Mouse (Mus musculus): Measurements from ENCODE around the gene Nkiras1. TPM values are rescaled to one million over a fixed set of nuclear protein-coding genes. Genes with fewer than 3 reads are reported as not detected.

Gene Nkiras1
- polyA plus RNA-seq, 1 experiment from 2014 or later: 50.8 TPM

DNA sequence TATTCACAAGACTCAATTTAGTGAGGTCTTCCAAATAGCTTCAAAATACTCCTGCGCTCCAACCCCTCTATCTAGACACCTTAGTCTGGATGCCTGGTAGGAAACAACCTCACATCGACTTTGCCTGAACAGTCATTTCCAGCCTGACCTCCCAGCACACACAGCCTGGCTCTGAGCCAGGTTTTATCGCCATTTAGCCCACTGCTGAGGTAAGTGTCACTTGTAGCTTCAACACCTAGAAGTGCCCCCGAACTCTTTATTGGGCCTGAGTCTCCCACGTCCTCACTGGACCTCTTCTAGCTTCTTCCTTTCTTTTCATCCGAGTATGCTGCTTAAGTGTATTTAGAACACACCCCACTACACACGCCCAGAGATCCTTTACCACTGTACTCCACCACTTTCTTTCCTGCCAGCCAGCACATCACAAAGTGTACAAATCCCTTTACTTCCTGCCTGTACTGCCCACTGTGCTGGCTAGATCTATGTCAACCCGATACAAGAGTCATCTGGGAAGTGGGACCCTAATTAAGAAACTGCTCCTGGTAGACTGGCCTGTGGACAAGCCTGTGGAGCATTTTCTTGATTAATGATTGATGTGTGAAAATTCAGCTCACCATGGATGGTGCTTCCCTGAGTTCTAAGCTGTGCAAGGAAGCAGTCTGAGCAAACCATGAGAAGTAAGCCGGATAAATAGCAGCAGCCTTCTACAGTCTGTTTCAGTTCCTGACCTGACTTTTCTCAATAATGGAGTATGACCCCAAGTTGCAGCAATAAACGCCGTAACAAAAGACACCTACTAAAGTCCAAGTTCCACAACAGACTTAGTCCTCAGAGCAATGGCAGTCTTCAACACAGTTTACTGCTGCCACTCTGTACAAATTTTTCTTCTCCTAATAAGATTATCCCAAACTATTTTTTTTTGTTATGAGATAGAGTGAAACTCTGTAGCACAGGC lies 46.8 kb downstream of the Nkiras1 start:
- Histone ChIP-seq H3K4me1 (replicated peaks; ENCODE audit: control insufficient read depth, insufficient read depth, low read length) (no peaks in the 10 kb centered on the region), H3K36me3 (replicated peaks; ENCODE audit: control insufficient read depth, insufficient read depth) (no peaks in the 10 kb centered on the region; the same call in 1 of the 2 replicates), H3K4me3 (replicated peaks; ENCODE audit: low read length) (no peak overlapping the region), H3K9ac (no peak overlapping the region), H3K27me3 (ENCODE audit: control insufficient read depth, insufficient read depth, low read length) (no peaks in the 10 kb centered on the region), H3K4me2 (replicated peaks) (no peak overlapping the region), H3K9me3 (ENCODE audit: control insufficient read depth, low read length) (no peaks in the 10 kb centered on the region), H3K27ac (no peak overlapping the region)
- 81% methylated on average over 11 of the region's 11 CpGs for WGBS
- no peak for DNase-seq (ENCODE audit: low spot score)
- ATAC-seq (ENCODE audit: low FRiP score): no peak

DNA sequence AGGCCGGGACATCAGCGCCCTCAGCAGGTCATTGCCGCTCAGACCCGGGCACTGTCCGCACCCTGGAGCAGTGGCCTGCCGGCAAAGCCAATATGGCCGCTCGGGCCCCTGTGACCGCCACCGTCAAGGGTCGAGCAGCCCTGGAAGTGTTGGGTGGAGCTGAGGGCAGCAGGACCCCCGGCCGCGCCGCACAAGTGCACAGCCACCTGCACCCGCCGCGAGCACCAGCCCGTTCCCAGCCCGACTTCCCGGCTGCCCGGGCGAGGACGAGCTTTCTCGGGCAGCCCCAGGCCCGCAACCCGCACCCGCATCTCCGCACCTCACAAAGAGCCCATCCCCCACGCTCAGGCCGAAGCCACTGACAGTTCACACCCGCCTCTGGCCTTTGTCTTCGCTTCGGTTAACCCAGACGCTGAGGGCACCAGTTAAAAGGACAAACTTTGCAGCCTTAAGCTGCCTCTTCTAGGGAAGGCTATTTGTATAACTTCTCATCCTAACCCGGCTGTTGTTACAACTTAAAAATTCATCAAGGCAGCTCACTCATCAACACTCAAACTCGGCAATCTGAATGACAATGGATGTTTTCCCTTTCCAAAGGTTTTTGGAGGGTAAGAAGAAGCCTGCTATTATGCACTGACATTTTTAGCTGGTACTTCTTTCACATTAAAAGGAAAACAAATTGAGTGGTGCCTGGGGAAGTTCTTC lies 56.2 kb downstream of the Nkiras1 start:
- ATAC-seq (ENCODE audit: low FRiP score) (peak; percentile 15; the same call in 1 of the 2 replicates), DNase-seq (ENCODE audit: low spot score) (no peak)
- Histone ChIP-seq H3K27me3 (ENCODE audit: control insufficient read depth, insufficient read depth, low read length) (no peaks in the 10 kb centered on the region), H3K36me3 (replicated peaks; ENCODE audit: control insufficient read depth, insufficient read depth) (no peaks in the 10 kb centered on the region; the same call in 1 of the 2 replicates), H3K4me1 (replicated peaks; ENCODE audit: control insufficient read depth, insufficient read depth, low read length) (peaks cover 37% of the 10 kb centered on the region), H3K27ac (peak overlapping the region; percentile 20; the same call in 1 of the 2 replicates), H3K4me2 (replicated peaks) (peak overlapping the region; percentile 78), H3K9ac (peak overlapping the region; percentile 67), H3K4me3 (replicated peaks; ENCODE audit: low read length) (peak overlapping the region; percentile 44), H3K9me3 (ENCODE audit: control insufficient read depth, low read length) (no peaks in the 10 kb centered on the region)
- WGBS: 2% methylated on average over 34 of the region's 37 CpGs

DNA sequence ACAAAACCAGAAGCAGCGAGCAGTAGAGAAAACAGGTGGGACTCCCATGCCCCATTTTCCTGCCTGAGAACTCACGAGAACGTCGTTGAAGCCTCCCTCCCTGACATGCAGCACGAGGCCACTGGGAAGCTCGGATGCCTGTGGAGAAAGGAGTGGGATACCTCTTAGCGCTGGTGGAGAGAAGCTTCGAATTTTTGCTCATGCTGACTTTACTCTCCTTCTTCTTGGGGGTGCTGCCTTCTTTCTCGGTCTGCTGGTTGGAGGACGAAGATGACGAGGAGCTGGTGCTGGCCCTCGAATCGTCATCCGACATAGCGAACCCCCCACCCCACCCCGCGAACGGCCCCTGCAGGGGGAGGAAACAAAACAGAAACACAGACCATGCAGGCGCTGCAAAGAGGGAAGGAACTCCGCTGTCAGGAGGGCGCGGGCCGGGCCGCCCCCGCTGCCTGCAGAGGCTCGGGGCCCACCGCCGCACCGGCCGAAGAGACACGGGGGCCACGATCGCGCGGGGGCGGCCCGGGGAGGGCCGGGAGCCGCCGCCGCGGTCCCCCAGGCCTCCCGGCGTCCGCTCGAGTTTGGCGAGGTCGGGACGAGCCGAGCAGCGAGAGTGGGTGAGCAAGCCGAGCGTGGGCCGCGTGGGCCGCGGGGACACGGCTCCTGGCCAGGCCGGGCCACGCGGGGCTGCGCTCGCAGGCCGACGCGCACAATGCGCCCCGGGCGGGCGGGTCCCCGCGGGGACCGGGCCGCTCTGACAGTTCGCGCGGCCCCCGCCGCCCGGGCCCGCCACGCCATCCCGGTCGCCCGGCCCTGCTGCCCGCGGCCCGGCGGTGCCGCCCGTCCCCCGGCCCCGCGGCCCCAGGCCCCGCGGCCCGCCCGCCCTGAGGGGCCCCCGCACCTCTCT lies 60.1 kb downstream of the Nkiras1 start:
- H3K4me3 ChIP-seq (replicated peaks; ENCODE audit: low read length): peak overlapping the region; percentile 90
- peak overlapping the region; percentile 88 for H3K27ac ChIP-seq
- peak overlapping the region; percentile 97 for H3K9ac ChIP-seq
- H3K4me2 ChIP-seq (replicated peaks): peak overlapping the region; percentile 63
- peak; percentile 69 for ATAC-seq (ENCODE audit: low FRiP score)
- under 1% methylated on average over 77 of the region's 99 CpGs for WGBS
- no peak for DNase-seq (ENCODE audit: low spot score)
- peaks cover 34% of the 10 kb centered on the region for H3K4me1 ChIP-seq (replicated peaks; ENCODE audit: control insufficient read depth, insufficient read depth, low read length)
- no peaks in the 10 kb centered on the region for H3K27me3 ChIP-seq (ENCODE audit: control insufficient read depth, insufficient read depth, low read length)
- no peaks in the 10 kb centered on the region for H3K36me3 ChIP-seq (replicated peaks; ENCODE audit: control insufficient read depth, insufficient read depth)
- H3K9me3 ChIP-seq (ENCODE audit: control insufficient read depth, low read length): no peaks in the 10 kb centered on the region

DNA sequence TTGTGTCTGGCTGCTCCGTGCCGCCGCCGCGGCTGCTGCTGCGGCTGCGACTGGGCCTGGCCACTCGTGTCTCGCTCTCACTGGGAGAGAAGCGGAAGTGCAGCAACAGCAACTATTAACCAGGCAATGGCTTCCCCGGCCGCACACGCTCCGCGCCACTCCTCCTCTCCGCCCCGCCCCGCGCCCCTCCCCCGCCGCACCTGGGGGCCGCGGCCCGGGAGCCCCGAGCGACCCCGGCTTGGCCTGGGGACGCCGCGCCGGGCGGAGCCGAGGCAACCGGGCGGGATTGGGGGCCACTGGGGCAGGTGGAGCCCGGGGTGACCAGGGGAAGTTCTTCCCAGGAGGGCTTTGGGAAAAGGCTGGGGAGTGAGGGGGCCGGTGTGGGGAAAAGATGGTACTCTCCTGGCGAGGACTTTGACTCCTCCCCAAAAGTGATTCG lies 60.8 kb downstream of the Nkiras1 start, which contains the start of gene Ube2e1:
Ube2e1 (minus strand) TSS at position 167 of the 439 bp plus-strand sequence.
- Histone ChIP-seq H3K27ac (peak within 1 kb of the TSS; percentile 88), H3K4me1 (replicated peaks; ENCODE audit: control insufficient read depth, insufficient read depth, low read length) (peaks cover 29% of the 10 kb centered on the region), H3K27me3 (ENCODE audit: control insufficient read depth, insufficient read depth, low read length) (no peaks in the 10 kb centered on the region), H3K36me3 (replicated peaks; ENCODE audit: control insufficient read depth, insufficient read depth) (no peaks in the 10 kb centered on the region), H3K9me3 (ENCODE audit: control insufficient read depth, low read length) (no peaks in the 10 kb centered on the region), H3K4me2 (replicated peaks) (peak within 1 kb of the TSS; percentile 63), H3K9ac (peak within 1 kb of the TSS; percentile 97), H3K4me3 (replicated peaks; ENCODE audit: low read length) (peak within 1 kb of the TSS; percentile 90)
- under 1% methylated on average over 38 of the region's 39 CpGs for WGBS
- ATAC-seq (ENCODE audit: low FRiP score) (peak; percentile 94), DNase-seq (ENCODE audit: low spot score) (peak; percentile 77)

Other genes with a start within 250 kb of the Nkiras1 start
- 7.9 and 9.7 TPM in 2 replicates for gene Nr1d2, start 32.0 kb upstream of the Nkiras1 start, polyA plus RNA-seq (2014; fragmentation: Nextera tagmentation; extraction: Ambion mirVana)
- gene Rpl15, start 255 bp downstream of the Nkiras1 start, polyA plus RNA-seq (2014; fragmentation: Nextera tagmentation; extraction: Ambion mirVana): 332 and 348 TPM in 2 replicates
- gene Ube2e1, start 60.7 kb downstream of the Nkiras1 start, polyA plus RNA-seq (2014; fragmentation: Nextera tagmentation; extraction: Ambion mirVana): 75.6 and 79.6 TPM in 2 replicates

Data from hindbrain, embryonic 14.5 days (tissue).